Mouse (Mus musculus): ENCODE measurements at regions not wholly inside any gene's neighbourhood (a gene's known extent, or its start where the extent isn't known, plus 50 kb on each side); places are given as distances from the start of the nearest gene placed in this dataset.

- Histone ChIP-seq H3K27me3 (replicated peaks) (no peaks in the 10 kb centered on the region), H3K36me3 (no peaks in the 10 kb centered on the region), H3K27ac (no peak overlapping the region), H3K4me2 (no peak overlapping the region), H3K4me1 (no peaks in the 10 kb centered on the region), H3K9me3 (no peaks in the 10 kb centered on the region), H3K9ac (no peak overlapping the region), H3K4me3 (replicated peaks) (no peak overlapping the region)
- ATAC-seq (ENCODE audit: insufficient read depth, low FRiP score, low read depth), result no peak
- WGBS, result 61% methylated on average over 10 of the region's 10 CpGs
These were observed 381.1 kb upstream of the Castor2 start for GRCm38 (mm10) chr5:133718187-133719078.

- no peaks in the 10 kb centered on the region for H3K4me1 ChIP-seq
- H3K9me3 ChIP-seq, result no peaks in the 10 kb centered on the region
- H3K27me3 ChIP-seq (replicated peaks), result no peaks in the 10 kb centered on the region
- no peak for ATAC-seq (ENCODE audit: insufficient read depth, low FRiP score, low read depth)
- H3K4me2 ChIP-seq, result no peak overlapping the region
- WGBS, result 63% methylated on average over 1 of the region's 1 CpGs
- no peak overlapping the region for H3K27ac ChIP-seq
- H3K36me3 ChIP-seq, result no peaks in the 10 kb centered on the region
- H3K4me3 ChIP-seq (replicated peaks), result no peak overlapping the region
- no peak overlapping the region for H3K9ac ChIP-seq
These were observed 383.7 kb upstream of the Castor2 start for GRCm38 (mm10) chr5:133715830-133716229.

- H3K36me3 ChIP-seq, result no peaks in the 10 kb centered on the region
- no peak overlapping the region for H3K27ac ChIP-seq
- no peak for ATAC-seq (ENCODE audit: insufficient read depth, low FRiP score, low read depth)
- no peaks in the 10 kb centered on the region for H3K9me3 ChIP-seq
- WGBS, result 34% methylated on average over 3 of the region's 3 CpGs
- no peak overlapping the region for H3K9ac ChIP-seq
- no peak overlapping the region for H3K4me2 ChIP-seq
- H3K27me3 ChIP-seq (replicated peaks), result no peaks in the 10 kb centered on the region
- no peaks in the 10 kb centered on the region for H3K4me1 ChIP-seq
- no peak overlapping the region for H3K4me3 ChIP-seq (replicated peaks)
These were observed 386.9 kb upstream of the Castor2 start for GRCm38 (mm10) chr5:133712652-133713051.

GRCm38 (mm10) chr5:133708881-133709280, 390.6 kb upstream of the Castor2 start:
- no peaks in the 10 kb centered on the region for H3K9me3 ChIP-seq
- no peak overlapping the region for H3K4me3 ChIP-seq (replicated peaks)
- no peaks in the 10 kb centered on the region for H3K36me3 ChIP-seq
- H3K27me3 ChIP-seq (replicated peaks), result no peaks in the 10 kb centered on the region
- no peak overlapping the region for H3K9ac ChIP-seq
- 76% methylated on average over 8 of the region's 8 CpGs for WGBS
- no peaks in the 10 kb centered on the region for H3K4me1 ChIP-seq
- ATAC-seq (ENCODE audit: insufficient read depth, low FRiP score, low read depth), result no peak
- H3K27ac ChIP-seq, result no peak overlapping the region
- H3K4me2 ChIP-seq, result no peak overlapping the region

- no peak overlapping the region for H3K27ac ChIP-seq
- no peak overlapping the region for H3K4me3 ChIP-seq (replicated peaks)
- H3K4me1 ChIP-seq, result no peaks in the 10 kb centered on the region
- H3K27me3 ChIP-seq (replicated peaks), result no peaks in the 10 kb centered on the region
- WGBS, result 72% methylated on average over 2 of the region's 2 CpGs
- H3K4me2 ChIP-seq, result no peak overlapping the region
- H3K9ac ChIP-seq, result no peak overlapping the region
- ATAC-seq (ENCODE audit: insufficient read depth, low FRiP score, low read depth), result no peak
- H3K9me3 ChIP-seq, result no peaks in the 10 kb centered on the region
- H3K36me3 ChIP-seq, result no peaks in the 10 kb centered on the region
These were observed 413.3 kb upstream of the Castor2 start for GRCm38 (mm10) chr5:133686206-133686605.

GRCm38 (mm10) chr5:133683021-133683420, 416.5 kb upstream of the Castor2 start:
- no peaks in the 10 kb centered on the region for H3K36me3 ChIP-seq
- H3K4me2 ChIP-seq, result no peak overlapping the region
- 18% methylated on average over 10 of the region's 10 CpGs for WGBS
- H3K4me1 ChIP-seq, result no peaks in the 10 kb centered on the region
- no peaks in the 10 kb centered on the region for H3K9me3 ChIP-seq
- no peak overlapping the region for H3K9ac ChIP-seq
- no peaks in the 10 kb centered on the region for H3K27me3 ChIP-seq (replicated peaks)
- H3K4me3 ChIP-seq (replicated peaks), result no peak overlapping the region
- no peak overlapping the region for H3K27ac ChIP-seq
- ATAC-seq (ENCODE audit: insufficient read depth, low FRiP score, low read depth), result no peak

- Histone ChIP-seq H3K9me3 (no peaks in the 10 kb centered on the region), H3K36me3 (no peaks in the 10 kb centered on the region), H3K4me1 (no peaks in the 10 kb centered on the region), H3K4me3 (replicated peaks) (no peak overlapping the region), H3K27ac (no peak overlapping the region), H3K4me2 (no peak overlapping the region), H3K9ac (no peak overlapping the region), H3K27me3 (replicated peaks) (no peaks in the 10 kb centered on the region)
- 54% methylated on average over 15 of the region's 15 CpGs for WGBS
- ATAC-seq (ENCODE audit: insufficient read depth, low FRiP score, low read depth), result no peak
These were observed 422.6 kb upstream of the Castor2 start for GRCm38 (mm10) chr5:133676791-133677450.

- no peak for ATAC-seq (ENCODE audit: insufficient read depth, low FRiP score, low read depth)
- no peak overlapping the region for H3K4me3 ChIP-seq (replicated peaks)
- no peaks in the 10 kb centered on the region for H3K9me3 ChIP-seq
- H3K27me3 ChIP-seq (replicated peaks), result no peaks in the 10 kb centered on the region
- no peaks in the 10 kb centered on the region for H3K36me3 ChIP-seq
- H3K4me1 ChIP-seq, result no peaks in the 10 kb centered on the region
- no peak overlapping the region for H3K4me2 ChIP-seq
- WGBS, result 65% methylated on average over 3 of the region's 3 CpGs
- no peak overlapping the region for H3K9ac ChIP-seq
- H3K27ac ChIP-seq, result no peak overlapping the region
These were observed 423.9 kb upstream of the Castor2 start for GRCm38 (mm10) chr5:133675636-133676035.

GRCm38 (mm10) chr5:133666473-133666872, 433.0 kb upstream of the Castor2 start:
- whole genome bisulfite sequencing, result 34% methylated on average over 6 of the region's 6 CpGs
- H3K4me3 ChIP-seq (replicated peaks), result no peak overlapping the region
- no peak for ATAC-seq (ENCODE audit: insufficient read depth, low FRiP score, low read depth)
- no peak overlapping the region for H3K27ac ChIP-seq
- H3K36me3 ChIP-seq, result no peaks in the 10 kb centered on the region
- H3K27me3 ChIP-seq (replicated peaks), result no peaks in the 10 kb centered on the region
- no peaks in the 10 kb centered on the region for H3K4me1 ChIP-seq
- H3K9me3 ChIP-seq, result no peaks in the 10 kb centered on the region
- H3K9ac ChIP-seq, result no peak overlapping the region
- no peak overlapping the region for H3K4me2 ChIP-seq

GRCm38 (mm10) chr5:133662474-133663256, 436.8 kb upstream of the Castor2 start:
- H3K36me3 ChIP-seq, result no peaks in the 10 kb centered on the region
- WGBS, result 82% methylated on average over 7 of the region's 7 CpGs
- H3K9ac ChIP-seq, result no peak overlapping the region
- ATAC-seq (ENCODE audit: insufficient read depth, low FRiP score, low read depth), result no peak
- H3K4me1 ChIP-seq, result no peaks in the 10 kb centered on the region
- no peaks in the 10 kb centered on the region for H3K9me3 ChIP-seq
- H3K27ac ChIP-seq, result no peak overlapping the region
- no peak overlapping the region for H3K4me2 ChIP-seq
- no peak overlapping the region for H3K4me3 ChIP-seq (replicated peaks)
- no peaks in the 10 kb centered on the region for H3K27me3 ChIP-seq (replicated peaks)

- no peaks in the 10 kb centered on the region for H3K9me3 ChIP-seq
- no peak overlapping the region for H3K9ac ChIP-seq
- no peaks in the 10 kb centered on the region for H3K36me3 ChIP-seq
- H3K4me3 ChIP-seq (replicated peaks), result no peak overlapping the region
- no peak for ATAC-seq (ENCODE audit: insufficient read depth, low FRiP score, low read depth)
- no peaks in the 10 kb centered on the region for H3K27me3 ChIP-seq (replicated peaks)
- H3K4me1 ChIP-seq, result no peaks in the 10 kb centered on the region
- H3K4me2 ChIP-seq, result no peak overlapping the region
- WGBS, result 80% methylated on average over 11 of the region's 11 CpGs
- no peak overlapping the region for H3K27ac ChIP-seq
These were observed 439.2 kb upstream of the Castor2 start for GRCm38 (mm10) chr5:133660351-133660750.

- no peak overlapping the region for H3K4me2 ChIP-seq
- H3K9ac ChIP-seq, result no peak overlapping the region
- no peak for ATAC-seq (ENCODE audit: insufficient read depth, low FRiP score, low read depth)
- no peaks in the 10 kb centered on the region for H3K4me1 ChIP-seq
- H3K27ac ChIP-seq, result no peak overlapping the region
- no peaks in the 10 kb centered on the region for H3K36me3 ChIP-seq
- WGBS, result 80% methylated on average over 8 of the region's 8 CpGs
- no peaks in the 10 kb centered on the region for H3K27me3 ChIP-seq (replicated peaks)
- no peak overlapping the region for H3K4me3 ChIP-seq (replicated peaks)
- no peaks in the 10 kb centered on the region for H3K9me3 ChIP-seq
These were observed 442.7 kb upstream of the Castor2 start for GRCm38 (mm10) chr5:133656837-133657236.

Measured in stomach, embryonic 15.5 days (tissue).